Mouse (Mus musculus): Measurements from ENCODE around the gene Capns1.
"Not testable (repeated sequence)": the region's sequence is repeated elsewhere in the genome, so short reads cannot be mapped to it uniquely, and the experiment has no call there.

Capns1 gene

GRCm38 (mm10) chr7:30202895-30203690, 4.5 kb upstream of the Capns1 start:
- DNase-seq (ENCODE audit: low spot score in 2 of 2) = no peak

GRCm38 (mm10) chr7:30200661-30201060, 2.0 kb upstream of the Capns1 start:
- DNase-seq (ENCODE audit: low spot score in 2 of 2) = not testable (repeated sequence)

GRCm38 (mm10) chr7:30200200-30200599, 1.6 kb upstream of the Capns1 start:
- no peak for DNase-seq (ENCODE audit: low spot score in 2 of 2)

- DNase-seq (ENCODE audit: low spot score in 2 of 2) = no peak
Observed at GRCm38 (mm10) chr7:30199498-30200139, 1.0 kb upstream of the Capns1 start.

GRCm38 (mm10) chr7:30197592-30198129, 950 bp downstream of the Capns1 start:
- DNase-seq (ENCODE audit: low spot score in 2 of 2) = no peak

GRCm38 (mm10) chr7:30196171-30196570, 2.4 kb downstream of the Capns1 start:
- DNase-seq (ENCODE audit: low spot score in 2 of 2) = no peak

GRCm38 (mm10) chr7:30195461-30195860, 3.1 kb downstream of the Capns1 start:
- no peak for DNase-seq (ENCODE audit: low spot score in 2 of 2)

- peak; percentile 73 to 94 for DNase-seq (ENCODE audit: low spot score in 2 of 2)
Observed at GRCm38 (mm10) chr7:30194884-30195283, 3.7 kb downstream of the Capns1 start.

- no peak for DNase-seq (ENCODE audit: low spot score in 2 of 2)
Observed at GRCm38 (mm10) chr7:30194101-30194831, 4.3 kb downstream of the Capns1 start.

GRCm38 (mm10) chr7:30193581-30194100, 5.0 kb downstream of the Capns1 start:
- DNase-seq (ENCODE audit: low spot score in 2 of 2) = peak in 1 of 2 experiments; percentile 58

GRCm38 (mm10) chr7:30193013-30193412, 5.6 kb downstream of the Capns1 start:
- DNase-seq (ENCODE audit: low spot score in 2 of 2) = no peak

GRCm38 (mm10) chr7:30192088-30192487, 6.5 kb downstream of the Capns1 start:
- DNase-seq (ENCODE audit: low spot score in 2 of 2) = no peak

GRCm38 (mm10) chr7:30189116-30189491, 9.5 kb downstream of the Capns1 start:
- no peak for DNase-seq (ENCODE audit: low spot score in 2 of 2)

- DNase-seq (ENCODE audit: low spot score in 2 of 2) = no peak
Observed at GRCm38 (mm10) chr7:30188344-30189115, 10.1 kb downstream of the Capns1 start.

GRCm38 (mm10) chr7:30184641-30185348, 13.8 kb downstream of the Capns1 start:
- peak in 1 of 2 experiments; percentile 1 for DNase-seq (ENCODE audit: low spot score in 2 of 2)

- DNase-seq (ENCODE audit: low spot score in 2 of 2) = peak in 1 of 2 experiments; percentile 69
Observed at GRCm38 (mm10) chr7:30183879-30184289, 14.7 kb downstream of the Capns1 start, which contains the start of gene Cox7a1. TSS of gene Cox7a1 (plus strand) at chr7:30184144.

GRCm38 (mm10) chr7:30183189-30183588, 15.4 kb downstream of the Capns1 start:
- not testable (repeated sequence) for DNase-seq (ENCODE audit: low spot score in 2 of 2)

- not testable (repeated sequence) for DNase-seq (ENCODE audit: low spot score in 2 of 2)
Observed at GRCm38 (mm10) chr7:30181929-30182328, 16.7 kb downstream of the Capns1 start.

GRCm38 (mm10) chr7:30181308-30181707, 17.3 kb downstream of the Capns1 start:
- peak in 1 of 2 experiments; percentile 83 for DNase-seq (ENCODE audit: low spot score in 2 of 2)

GRCm38 (mm10) chr7:30178256-30178655, 20.4 kb downstream of the Capns1 start:
- DNase-seq (ENCODE audit: low spot score in 2 of 2) = no peak

Data from left cerebral cortex, adult 9 months (tissue).